Mouse (Mus musculus) testis, adult 2 months (tissue): ENCODE measurements around the gene Ddx10.
A peak's percentile ranks its signal among the peaks of the same experiment; 100 is the strongest.

ENCODE experiments used
- CTCF ChIP-seq: fragments of 200-500 bp; IDR thresholded peaks from 2 replicates; pipeline ENCODE4 v1.5.1; 2012; ENCODE audit warnings: low read depth, mild to moderate bottlenecking, inconsistent platforms, low read length, moderate library complexity; ENCODE audit not compliant: control insufficient read depth, insufficient read depth, insufficient replicate concordance
- POLR2A ChIP-seq: fragments of 200-500 bp; IDR thresholded peaks from 2 replicates; pipeline ENCODE4 v1.6.1; 2012; ENCODE audit warnings: low read depth, mild to moderate bottlenecking, inconsistent platforms, low read length, moderate library complexity; ENCODE audit not compliant: control insufficient read depth

DNA sequence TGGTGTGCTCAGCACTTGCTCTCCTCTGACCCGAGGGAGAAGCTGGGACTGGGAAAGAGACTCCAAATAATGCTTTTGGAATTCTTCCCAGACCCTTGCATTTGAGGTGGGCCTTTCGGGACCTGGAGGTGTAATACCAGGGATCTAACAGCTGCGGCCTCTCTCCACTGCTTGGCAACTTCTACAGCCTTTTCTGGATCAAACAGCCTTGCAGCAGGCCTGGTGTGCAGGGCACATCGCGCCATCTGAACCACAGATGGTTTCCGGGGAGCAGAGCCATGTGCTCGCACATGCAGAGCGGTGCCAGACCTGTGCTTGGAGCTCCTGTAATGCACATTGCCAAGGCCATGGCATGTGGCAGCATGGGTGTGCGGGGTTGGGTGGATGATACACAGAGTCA is 175.8 kb downstream of the Ddx10 start:
- TF ChIP-seq CTCF = 0 out of 2 replicates have a peak, but pooled peaks have one; percentile 4
- TF ChIP-seq POLR2A = no peak
